Mouse (Mus musculus): Measurements from ENCODE around the gene Kctd17.

- no peak for TF ChIP-seq POLR2A (IDR thresholded peaks at IDR 0.05; ENCODE audit: borderline replicate concordance, extremely low read depth, insufficient read depth, insufficient read length, poor library complexity, severe bottlenecking)
- TF ChIP-seq CTCF (IDR thresholded peaks at IDR 0.05; ENCODE audit: borderline replicate concordance, extremely low read depth, insufficient read depth, insufficient read length) = no peak
Observed at GRCm38 (mm10) chr15:78487066-78487465, 58.7 kb downstream of the Kctd17 start.
